Mouse (Mus musculus) forebrain, embryonic 14.5 days (tissue): ENCODE measurements at regions not wholly inside any gene's neighbourhood (a gene's known extent, or its start where the extent isn't known, plus 50 kb on each side); places are given as distances from the start of the nearest gene placed in this dataset.

Experiments used
- ATAC-seq: fragments of 200-750 bp; cut with Nextera tagmentation; 2 replicates; pipeline ENCODE4 v1.8.0; 2017; ENCODE audit warnings: mild to moderate bottlenecking, moderate library complexity
- DNase-seq: peaks from one replicate; pipeline ENCODE4 v3.0.0-alpha.2; 2015; ENCODE audit warnings: low spot score
- H3K27ac ChIP-seq: fragments of 300-500 bp; sonication (generic); 2 replicates; pipeline ENCODE4 v1.5.1; 2014; ENCODE audit warnings: low read depth, mild to moderate bottlenecking, control low read depth, low read length, moderate library complexity
- H3K27me3 ChIP-seq: fragments of 300-500 bp; sonication (generic); replicated peaks from 2 replicates; pipeline ENCODE4 v1.6.1; 2014; ENCODE audit warnings: low read length, control low read depth, mixed read lengths; ENCODE audit not compliant: control insufficient read depth, insufficient read depth
- H3K36me3 ChIP-seq: fragments of 300-500 bp; sonication (generic); 2 replicates; pipeline ENCODE4 v1.6.1; 2014; ENCODE audit warnings: low read length, control low read depth; ENCODE audit not compliant: control insufficient read depth, insufficient read depth
- H3K4me1 ChIP-seq: fragments of 300-500 bp; sonication (generic); 2 replicates; pipeline ENCODE4 v1.6.1; 2014; ENCODE audit warnings: antibody characterized with exemption, low read length, control low read depth; ENCODE audit not compliant: control insufficient read depth, insufficient read depth
- H3K4me2 ChIP-seq: fragments of 300-500 bp; sonication (generic); 2 replicates; pipeline ENCODE4 v1.6.1; 2014; ENCODE audit warnings: mild to moderate bottlenecking, control low read depth, low read length
- H3K4me3 ChIP-seq: fragments of 300-500 bp; sonication (generic); 2 replicates; pipeline ENCODE4 v1.5.1; 2014; ENCODE audit warnings: low read depth, low read length, control low read depth
- H3K9ac ChIP-seq: fragments of 300-500 bp; sonication (generic); 2 replicates; pipeline ENCODE4 v1.6.1; 2014; ENCODE audit warnings: mild to moderate bottlenecking, low read length, control low read depth, moderate library complexity
- H3K9me3 ChIP-seq: fragments of 300-500 bp; sonication (generic); replicated peaks from 2 replicates; pipeline ENCODE4 v1.6.1; 2016; ENCODE audit warnings: low read length, control low read depth, mixed read lengths; ENCODE audit not compliant: control insufficient read depth
- WGBS: fragments of 180-500 bp; shearing (Covaris S2); extraction: QIAGEN DNeasy Blood & Tissue Kit; methylation state at CpG from one replicate; pipeline ENCODE4 v1.1.7; 2014; 5-methylcytosine and 5-hydroxymethylcytosine counted together

DNA sequence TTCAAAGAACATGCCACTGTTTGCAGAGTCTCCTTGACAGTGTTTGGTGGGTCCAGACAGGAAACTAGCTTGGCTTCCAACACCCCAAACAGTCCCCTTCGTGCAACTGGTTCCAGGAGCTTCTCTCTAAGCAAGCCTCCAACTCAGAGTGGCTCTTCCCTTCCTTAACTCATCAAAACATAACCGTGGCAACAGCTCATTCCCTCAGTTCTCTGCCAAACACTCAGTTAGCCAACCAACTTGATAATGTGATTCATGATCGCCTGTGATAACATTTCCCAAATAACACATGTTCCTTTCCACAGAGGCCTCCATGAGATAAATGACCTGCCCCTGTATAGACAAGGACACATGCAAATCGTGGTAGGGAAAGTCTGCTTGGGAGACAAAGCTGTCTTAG, 95.9 kb upstream of the Cacna2d3 start:
- no peaks in the 10 kb centered on the region for H3K36me3 ChIP-seq
- no peaks in the 10 kb centered on the region for H3K27me3 ChIP-seq
- H3K9me3 ChIP-seq: no peaks in the 10 kb centered on the region
- 79% methylated on average over 4 of the region's 4 CpGs for WGBS
- no peak overlapping the region for H3K9ac ChIP-seq
- no peak overlapping the region for H3K27ac ChIP-seq
- H3K4me1 ChIP-seq: no peaks in the 10 kb centered on the region
- no peak for ATAC-seq
- no peak overlapping the region for H3K4me3 ChIP-seq
- no peak for DNase-seq
- no peak overlapping the region for H3K4me2 ChIP-seq

DNA sequence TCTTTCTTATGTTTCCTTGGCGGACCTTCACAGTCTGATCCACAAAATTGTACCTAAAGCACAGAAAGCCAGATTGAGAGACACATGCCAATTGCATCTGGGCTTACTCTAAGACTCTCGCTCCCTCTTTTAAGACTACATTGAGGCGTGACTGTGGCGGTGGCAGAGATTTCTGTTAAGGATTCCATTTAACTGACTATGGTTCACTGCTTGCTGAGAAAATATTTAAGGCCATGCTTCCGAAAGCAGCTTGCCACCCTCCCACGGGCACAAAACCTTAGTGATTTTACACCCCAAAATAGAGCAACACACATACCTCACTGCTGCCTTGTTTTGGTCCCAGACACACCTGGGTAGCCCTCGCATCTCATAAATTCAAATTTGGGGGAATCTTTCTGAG, 96.6 kb upstream of the Cacna2d3 start:
- Histone ChIP-seq H3K27me3 (no peaks in the 10 kb centered on the region), H3K4me2 (no peak overlapping the region), H3K9me3 (no peaks in the 10 kb centered on the region), H3K9ac (no peak overlapping the region), H3K4me3 (no peak overlapping the region), H3K4me1 (no peaks in the 10 kb centered on the region), H3K27ac (no peak overlapping the region), H3K36me3 (no peaks in the 10 kb centered on the region)
- 90% methylated on average over 7 of the region's 7 CpGs for WGBS
- ATAC-seq: no peak
- no peak for DNase-seq

GRCm38 (mm10) chr14:29818751-29819150, 97.1 kb upstream of the Cacna2d3 start:
- H3K4me2 ChIP-seq: no peak overlapping the region
- H3K36me3 ChIP-seq: no peaks in the 10 kb centered on the region
- DNase-seq (no peak), ATAC-seq (no peak)
- H3K9me3 ChIP-seq: no peaks in the 10 kb centered on the region
- H3K4me1 ChIP-seq: no peaks in the 10 kb centered on the region
- WGBS: 83% methylated on average over 2 of the region's 2 CpGs
- H3K4me3 ChIP-seq: no peak overlapping the region
- H3K27ac ChIP-seq: no peak overlapping the region
- H3K9ac ChIP-seq: no peak overlapping the region
- H3K27me3 ChIP-seq: no peaks in the 10 kb centered on the region

DNA sequence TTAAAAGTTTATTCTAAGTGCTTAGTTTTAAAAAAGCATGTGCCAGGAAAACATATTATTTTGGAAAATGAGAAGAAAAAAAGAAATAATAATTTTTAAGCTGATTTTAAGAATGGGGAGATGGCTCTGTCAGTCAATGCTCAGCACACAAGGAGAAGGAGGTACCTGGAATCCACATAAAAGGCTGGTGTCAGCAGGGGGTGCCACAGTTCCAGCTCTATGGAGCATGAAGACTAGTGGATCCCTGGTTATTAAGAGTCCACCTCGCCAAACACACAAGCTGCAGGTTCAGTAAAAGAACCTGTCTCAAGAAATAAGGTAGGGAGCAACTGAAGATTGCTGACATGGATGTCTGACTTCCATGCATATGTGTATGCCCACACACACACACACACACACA, 115.4 kb upstream of the Cacna2d3 start:
- 25% methylated on average over 1 of the region's 1 CpGs for WGBS
- Histone ChIP-seq H3K27me3 (no peaks in the 10 kb centered on the region), H3K9me3 (no peaks in the 10 kb centered on the region), H3K27ac (no peak overlapping the region), H3K9ac (no peak overlapping the region), H3K4me3 (no peak overlapping the region), H3K4me1 (no peaks in the 10 kb centered on the region), H3K4me2 (no peak overlapping the region), H3K36me3 (no peaks in the 10 kb centered on the region)
- no peak for DNase-seq
- no peak for ATAC-seq

GRCm38 (mm10) chr14:29839576-29839975, 117.9 kb upstream of the Cacna2d3 start:
- Histone ChIP-seq H3K4me2 (no peak overlapping the region), H3K4me3 (no peak overlapping the region), H3K4me1 (no peaks in the 10 kb centered on the region), H3K36me3 (no peaks in the 10 kb centered on the region), H3K27me3 (no peaks in the 10 kb centered on the region), H3K27ac (no peak overlapping the region), H3K9ac (no peak overlapping the region), H3K9me3 (no peaks in the 10 kb centered on the region)
- no peak for DNase-seq
- no peak for ATAC-seq
- 89% methylated on average over 3 of the region's 3 CpGs for WGBS

DNA sequence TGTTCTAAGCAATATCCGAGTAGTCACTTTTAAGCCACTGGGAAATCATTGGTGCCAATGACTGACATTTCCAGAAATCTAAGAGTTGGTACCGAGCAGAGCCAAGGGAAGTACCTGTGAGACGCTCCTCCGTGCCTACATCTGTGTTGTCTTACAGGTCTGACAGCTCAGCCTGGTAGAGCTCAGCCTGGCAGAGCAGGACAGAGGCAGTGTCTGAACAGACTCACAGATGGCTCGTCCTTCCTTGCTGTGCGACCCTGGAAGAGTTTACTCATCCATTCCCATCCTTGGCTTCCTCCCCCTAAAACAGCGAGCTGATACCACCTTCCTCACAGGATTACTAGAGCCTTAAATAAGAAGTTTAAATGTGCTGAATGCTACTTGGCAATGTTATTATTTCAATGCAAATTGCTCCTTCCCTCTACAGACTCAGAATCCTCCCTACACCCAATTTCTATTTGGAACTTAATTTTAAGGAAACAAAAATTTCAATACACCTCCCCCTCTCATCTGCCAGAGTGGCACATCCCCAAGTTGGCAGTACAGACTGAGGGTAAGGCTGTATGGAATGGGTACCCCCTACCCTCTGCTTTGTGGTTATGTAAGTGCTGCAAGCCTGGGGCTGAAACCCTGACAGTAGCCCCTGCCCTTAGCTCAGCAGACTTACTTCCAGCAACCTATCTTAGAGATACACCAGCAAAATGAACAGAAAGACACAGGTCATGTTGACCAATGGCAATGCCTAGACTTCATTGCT, 119.9 kb upstream of the Cacna2d3 start:
- no peaks in the 10 kb centered on the region for H3K36me3 ChIP-seq
- no peak overlapping the region for H3K27ac ChIP-seq
- H3K9me3 ChIP-seq: no peaks in the 10 kb centered on the region
- no peak overlapping the region for H3K9ac ChIP-seq
- no peak overlapping the region for H3K4me3 ChIP-seq
- H3K27me3 ChIP-seq: no peaks in the 10 kb centered on the region
- ATAC-seq (no peak), DNase-seq (no peak)
- no peak overlapping the region for H3K4me2 ChIP-seq
- no peaks in the 10 kb centered on the region for H3K4me1 ChIP-seq
- WGBS: 82% methylated on average over 7 of the region's 7 CpGs

GRCm38 (mm10) chr14:29847661-29848060, 120.4 kb upstream of the Selenok start:
- Histone ChIP-seq H3K4me1 (no peaks in the 10 kb centered on the region), H3K27me3 (no peaks in the 10 kb centered on the region), H3K9me3 (no peaks in the 10 kb centered on the region), H3K4me2 (no peak overlapping the region), H3K4me3 (no peak overlapping the region), H3K9ac (no peak overlapping the region), H3K27ac (no peak overlapping the region), H3K36me3 (no peaks in the 10 kb centered on the region)
- ATAC-seq (no peak), DNase-seq (no peak)
- WGBS: 67% methylated on average over 7 of the region's 7 CpGs

- no peaks in the 10 kb centered on the region for H3K9me3 ChIP-seq
- H3K4me1 ChIP-seq: no peaks in the 10 kb centered on the region
- no peak overlapping the region for H3K4me3 ChIP-seq
- no peaks in the 10 kb centered on the region for H3K36me3 ChIP-seq
- no peak overlapping the region for H3K9ac ChIP-seq
- DNase-seq: no peak
- 78% methylated on average over 5 of the region's 5 CpGs for WGBS
- ATAC-seq: no peak
- H3K27me3 ChIP-seq: no peaks in the 10 kb centered on the region
- no peak overlapping the region for H3K4me2 ChIP-seq
- no peak overlapping the region for H3K27ac ChIP-seq
Measured at GRCm38 (mm10) chr14:29851286-29851685, 116.8 kb upstream of the Selenok start.

DNA sequence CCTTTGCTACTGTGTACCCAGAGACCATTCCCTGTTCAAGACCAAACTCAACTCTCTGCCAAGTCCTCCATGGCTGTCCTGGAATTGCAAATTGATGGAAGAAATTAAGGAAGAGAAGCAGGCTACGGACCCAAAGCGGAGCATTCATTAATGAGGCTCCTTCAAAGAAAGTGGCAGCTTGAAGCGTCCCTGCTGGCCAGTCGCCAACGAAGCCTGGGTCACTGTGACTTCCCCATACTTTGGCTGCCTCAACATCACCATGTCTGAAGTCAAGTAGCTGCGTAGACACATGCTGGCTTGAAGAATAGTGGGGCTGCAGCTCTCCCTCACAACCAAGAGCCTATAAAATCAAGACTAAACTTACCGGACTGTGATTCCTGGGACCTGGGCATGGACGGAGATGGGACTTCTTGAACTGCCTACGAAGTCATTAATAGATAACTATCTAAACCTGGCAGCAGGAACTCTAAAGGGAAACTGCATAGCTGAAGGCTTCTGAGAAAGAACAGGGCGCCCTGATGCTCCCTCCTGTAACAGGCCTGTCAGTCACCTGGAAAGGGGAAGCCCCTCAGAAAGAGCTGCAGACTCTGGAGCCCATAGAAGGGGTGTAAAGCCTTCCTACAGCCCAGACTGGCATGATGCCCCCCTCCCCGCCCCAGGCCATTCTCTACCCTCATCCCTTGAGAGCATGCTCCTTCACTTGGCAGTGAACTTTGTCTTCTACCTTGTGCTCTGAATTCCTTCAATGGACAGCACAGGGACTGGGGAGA, 116.0 kb upstream of the Selenok start:
- Histone ChIP-seq H3K27me3 (no peaks in the 10 kb centered on the region), H3K4me2 (no peak overlapping the region), H3K36me3 (no peaks in the 10 kb centered on the region), H3K4me1 (no peaks in the 10 kb centered on the region), H3K27ac (no peak overlapping the region), H3K9me3 (no peaks in the 10 kb centered on the region), H3K9ac (no peak overlapping the region), H3K4me3 (no peak overlapping the region)
- no peak for ATAC-seq
- DNase-seq: peak; percentile 21
- WGBS: 61% methylated on average over 11 of the region's 11 CpGs
